Mouse (Mus musculus): ENCODE results near the gene Tgfb2. TPM values are rescaled to one million over a fixed set of nuclear protein-coding genes. Genes with fewer than 3 reads are reported as not detected.

Gene Tgfb2
- total RNA-seq, 2 experiments from 2014 or later, result 28.4 to 38.7 TPM

GRCm38 (mm10) chr1:186656201-186656600 lies 49.6 kb downstream of the Tgfb2 start:
- DNase-seq, result no peak

DNA sequence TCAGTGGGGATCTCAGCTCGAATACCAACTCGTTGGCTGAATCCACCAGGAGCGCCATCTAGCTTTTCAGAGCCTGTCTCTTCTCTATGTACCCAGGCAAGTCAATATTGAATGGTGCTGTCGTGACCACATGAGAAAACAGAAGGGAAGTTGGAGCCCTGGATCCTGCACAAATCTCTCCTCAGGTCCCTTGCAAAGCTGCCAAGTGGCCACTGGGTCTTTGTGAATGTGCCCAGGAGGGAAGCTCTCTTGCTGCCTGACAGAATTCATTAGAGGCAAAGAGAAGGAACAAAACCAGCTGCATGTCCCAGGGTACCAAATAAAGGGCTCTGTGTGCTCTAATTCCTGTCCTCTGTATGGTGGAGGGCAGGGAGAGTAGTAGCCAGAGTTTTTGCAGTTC lies 50.7 kb downstream of the Tgfb2 start:
- DNase-seq, result no peak

GRCm38 (mm10) chr1:186652208-186652607 lies 53.6 kb downstream of the Tgfb2 start:
- no peak for DNase-seq

GRCm38 (mm10) chr1:186650011-186650410 lies 55.8 kb downstream of the Tgfb2 start:
- DNase-seq, result no peak

- no peak for DNase-seq
These were observed 68.2 kb downstream of the Tgfb2 start for GRCm38 (mm10) chr1:186637304-186638213.

GRCm38 (mm10) chr1:186635045-186635444 lies 70.7 kb downstream of the Tgfb2 start:
- no peak for DNase-seq

DNA sequence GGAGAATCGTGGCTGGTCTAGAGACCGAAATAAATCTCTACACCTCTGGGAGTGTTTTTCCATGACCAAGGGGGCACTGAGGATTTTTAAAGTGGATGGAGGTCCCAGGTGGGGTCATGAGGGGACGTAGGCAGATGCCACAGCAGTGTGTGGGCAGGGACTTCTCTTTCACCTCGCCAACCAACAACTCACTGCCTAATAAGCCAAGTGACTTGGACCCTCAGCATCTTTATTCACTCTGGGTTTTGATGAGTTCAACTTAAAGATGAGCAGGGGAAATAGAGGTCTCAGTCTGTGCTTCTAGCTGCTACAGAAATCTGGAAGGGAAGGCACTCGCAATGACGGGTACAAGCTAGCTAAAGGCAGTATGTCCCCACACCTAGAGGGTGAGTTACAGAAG lies 74.3 kb downstream of the Tgfb2 start:
- no peak for DNase-seq

- DNase-seq, result no peak
These were observed 74.8 kb downstream of the Tgfb2 start for GRCm38 (mm10) chr1:186630971-186631370.

DNA sequence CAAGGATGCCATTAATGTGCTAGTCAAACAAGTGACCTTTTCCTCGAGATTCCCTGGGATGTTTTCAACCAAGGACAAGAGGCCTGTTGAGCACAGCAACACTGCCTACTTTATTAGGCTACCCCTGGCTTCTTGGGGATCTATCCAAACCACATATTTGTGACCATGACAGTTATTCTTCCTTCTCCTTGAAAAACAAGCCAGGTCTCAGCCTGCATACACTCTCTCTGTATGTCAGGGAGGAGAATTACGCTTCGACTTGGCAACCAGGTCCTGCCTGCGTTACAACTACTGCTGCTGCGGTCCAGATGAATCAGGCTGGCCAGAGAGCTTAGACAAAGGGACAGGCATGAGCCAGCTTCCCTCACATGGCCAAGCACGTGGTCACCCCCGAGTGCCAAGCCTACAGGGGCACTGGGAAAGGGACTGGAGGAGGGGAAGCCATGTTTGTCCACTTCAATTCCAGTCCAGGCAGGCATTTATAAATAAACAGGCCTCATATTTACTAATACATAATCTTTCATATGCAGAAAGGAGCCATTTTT lies 78.3 kb downstream of the Tgfb2 start:
- peak; percentile 48 for DNase-seq

GRCm38 (mm10) chr1:186624474-186624873 lies 81.3 kb downstream of the Tgfb2 start:
- no peak for DNase-seq

- no peak for DNase-seq
These were observed 84.0 kb downstream of the Tgfb2 start for GRCm38 (mm10) chr1:186621812-186622211.

GRCm38 (mm10) chr1:186618285-186618684 lies 87.5 kb downstream of the Tgfb2 start:
- DNase-seq, result no peak

DNA sequence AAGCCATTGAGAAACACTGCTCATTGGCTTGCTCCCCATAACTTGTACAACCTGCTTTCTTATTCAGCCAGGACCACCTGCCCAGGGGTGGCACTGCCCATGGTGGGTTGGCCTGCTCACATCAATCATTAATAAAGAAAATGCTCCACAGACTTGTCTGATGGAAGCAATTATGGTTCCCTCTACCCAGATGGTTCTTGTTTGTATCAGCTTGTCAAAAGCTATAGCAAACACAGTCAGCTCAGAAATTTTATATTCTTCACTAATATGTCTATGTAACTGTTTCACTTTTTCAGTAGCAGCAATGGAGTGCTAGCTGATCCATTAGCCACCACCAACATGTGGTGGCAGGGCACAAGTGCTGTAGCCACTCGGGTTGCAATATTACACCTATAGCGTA lies 94.4 kb downstream of the Tgfb2 start:
- DNase-seq, result no peak

- DNase-seq, result no peak
These were observed 95.3 kb downstream of the Tgfb2 start for GRCm38 (mm10) chr1:186610481-186610880.

DNA sequence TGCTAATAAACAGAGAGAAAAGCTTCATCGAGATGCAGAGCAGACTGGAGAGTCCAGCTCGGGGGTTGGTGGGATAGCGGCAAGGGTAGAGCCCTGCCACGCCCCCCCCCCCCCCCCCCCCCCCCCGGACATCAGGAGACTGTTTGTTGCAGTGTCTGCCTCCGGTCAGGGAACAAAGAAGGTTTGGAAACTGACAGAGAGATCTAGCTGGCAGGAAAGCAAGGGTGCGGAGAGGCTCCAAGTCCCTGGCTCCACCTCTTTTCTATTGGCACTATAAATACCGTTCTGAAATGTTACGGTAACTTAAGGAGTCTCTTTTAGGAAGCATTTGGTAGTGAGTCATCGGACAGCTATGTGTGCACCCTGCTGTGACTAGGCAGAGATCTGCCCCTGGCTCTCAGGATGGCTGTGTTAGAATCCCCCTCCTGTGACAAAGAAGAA lies 96.0 kb downstream of the Tgfb2 start:
- DNase-seq, result peak; percentile 30

- DNase-seq, result no peak
These were observed 97.7 kb downstream of the Tgfb2 start for GRCm38 (mm10) chr1:186608116-186608515.

- DNase-seq, result no peak
These were observed 100.2 kb downstream of the Tgfb2 start for GRCm38 (mm10) chr1:186605635-186606034.

DNA sequence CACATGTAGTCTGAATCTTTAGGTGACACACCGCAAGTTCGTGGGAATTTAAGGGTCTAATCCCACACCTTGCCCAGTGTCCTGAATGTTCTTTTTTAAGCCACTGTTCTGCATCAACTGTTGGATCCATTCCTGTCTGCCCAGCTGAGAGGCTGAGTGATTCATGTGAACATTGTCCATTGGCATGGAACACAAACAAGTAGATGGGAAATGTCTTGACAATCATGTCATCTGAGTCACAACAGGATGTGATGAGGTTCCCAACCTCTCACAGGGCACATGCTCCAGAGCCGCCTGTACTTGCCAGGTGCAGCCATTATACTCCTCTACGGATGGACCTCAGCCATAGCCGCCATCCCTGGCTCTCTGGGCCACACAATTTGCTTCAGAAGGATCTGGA lies 101.7 kb downstream of the Tgfb2 start:
- DNase-seq, result no peak

DNA sequence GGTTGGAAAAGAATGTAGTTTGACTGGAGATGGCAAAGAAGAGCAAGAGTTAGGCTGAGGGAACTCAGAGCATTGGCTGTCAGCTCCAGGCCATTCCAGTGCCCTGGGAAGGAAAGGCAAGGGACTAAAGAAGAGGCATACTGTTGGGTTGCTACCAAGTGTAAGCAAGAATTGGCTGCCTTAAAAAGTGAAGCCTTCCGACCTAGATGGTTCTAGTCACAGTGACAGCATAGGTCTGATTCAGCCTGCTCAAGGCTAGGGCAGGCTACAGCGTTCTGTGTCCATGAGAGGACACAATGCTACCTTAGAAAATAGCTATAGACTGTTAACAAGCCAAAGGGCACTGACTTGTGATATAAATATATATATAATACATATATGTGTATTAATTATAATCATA lies 117.6 kb downstream of the Tgfb2 start:
- DNase-seq, result no peak

GRCm38 (mm10) chr1:186587065-186587804 lies 118.6 kb downstream of the Tgfb2 start:
- peak; percentile 18 for DNase-seq

DNA sequence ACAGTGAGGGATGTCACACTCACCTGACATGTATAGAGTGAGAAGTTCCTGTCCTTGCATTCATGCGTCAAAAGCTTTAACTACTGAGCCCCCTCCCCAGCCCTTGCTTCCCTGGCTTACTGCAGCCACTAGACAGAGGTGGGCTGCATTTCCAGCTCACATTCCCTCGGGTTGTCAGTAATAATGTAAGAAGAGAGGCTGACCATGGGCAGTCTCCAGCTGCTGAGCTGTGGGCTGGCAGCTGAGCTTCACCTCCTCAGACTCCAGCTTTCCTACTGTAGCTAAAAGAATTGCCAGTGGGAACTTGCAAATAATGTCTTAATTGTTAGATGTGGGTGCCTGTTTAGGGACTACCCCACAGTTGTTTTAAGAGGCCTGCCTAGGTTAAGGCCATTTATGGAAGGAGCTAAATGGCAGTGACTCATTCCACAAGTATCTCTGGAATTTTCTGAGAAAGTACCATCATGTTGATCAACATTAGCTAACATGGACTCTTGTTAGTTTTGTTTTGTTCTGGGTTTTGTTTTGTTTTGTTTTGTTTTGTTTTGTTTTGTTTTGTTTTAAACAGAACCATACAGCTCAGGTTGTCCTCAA lies 120.1 kb downstream of the Tgfb2 start:
- DNase-seq, result no peak

- no peak for DNase-seq
These were observed 121.9 kb downstream of the Tgfb2 start for GRCm38 (mm10) chr1:186583933-186584332.

GRCm38 (mm10) chr1:186582113-186582512 lies 123.7 kb downstream of the Tgfb2 start:
- no peak for DNase-seq
